Comparison of ENCODE assay signal across 24 mouse cellular contexts in the genomic region with DNA sequence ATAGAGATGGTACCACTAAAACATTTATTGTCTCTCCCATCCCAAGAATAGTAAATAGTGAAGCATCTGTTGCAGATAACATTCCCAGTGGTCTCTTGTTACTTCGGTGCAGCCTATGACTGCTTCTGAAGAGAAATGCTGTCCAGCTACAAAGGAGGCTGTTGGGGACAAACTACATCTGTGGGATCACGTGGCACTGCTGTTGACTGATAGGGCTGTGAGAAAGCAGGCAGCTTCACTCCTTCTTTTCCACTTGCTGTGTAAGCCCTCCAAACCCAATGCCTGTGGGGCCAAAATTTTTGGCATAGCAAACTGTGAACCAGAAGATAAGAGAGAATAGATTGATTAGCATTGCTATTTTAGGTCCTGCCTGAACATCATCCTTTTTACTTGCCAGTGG. TPM values are rescaled to one million over a fixed set of nuclear protein-coding genes. Genes with fewer than 3 reads are reported as not detected.
DNase-seq lines count a peak whose midpoint lies in the region; ATAC-seq lines count a peak whose summit lies in the region.
"Had no signal": no experiment of that assay in that cellular context is flagged by ENCODE, and none has a peak within 500 bp of the region (broad histone marks: within the 10 kb centered on the region; RNA-seq: fewer than 3 reads in every experiment).

No protein-coding gene starts in this region.

- intact Hi-C loops in heart, postnatal 10 days (cut with DNase I) = no loop called here

- ATAC-seq in intestine, embryonic 16.5 days = 0 out of 2 replicates have a peak, but pooled peaks have one; percentile 50
- no peak for ATAC-seq in intestine, embryonic 15.5 days
- peak; percentile 68; the same call in 1 of the 2 replicates for ATAC-seq in heart, embryonic 11.5 days (replicated peaks; ENCODE audit: insufficient number of reproducible peaks, low FRiP score, low TSS enrichment)
- no peak for ATAC-seq in hindbrain, embryonic 13.5 days (ENCODE audit: low FRiP score)
- ATAC-seq: activated CD4-positive, CD25-positive, alpha-beta regulatory T cell, adult 4 months; midbrain, embryonic 15.5 days; Patski had no signal

- no peaks in the 10 kb centered on the region for H3K4me1 ChIP-seq in intestine, embryonic 16.5 days (ENCODE audit: control insufficient read depth, insufficient read depth, low read length)
- no peaks in the 10 kb centered on the region for H3K4me1 ChIP-seq in intestine, embryonic 15.5 days (replicated peaks)
- peaks cover 48% of the 10 kb centered on the region for H3K4me1 ChIP-seq in heart, embryonic 11.5 days (ENCODE audit: control insufficient read depth, insufficient read depth, low read length)
- H3K4me1 ChIP-seq in embryonic facial prominence, embryonic 10.5 days = peaks cover 6% of the 10 kb centered on the region
- H3K4me1 ChIP-seq in hindbrain, embryonic 10.5 days (replicated peaks) = peaks cover 12% of the 10 kb centered on the region
- peaks cover 14% of the 10 kb centered on the region for H3K4me1 ChIP-seq in hindbrain, embryonic 13.5 days (replicated peaks)

- no peak overlapping the region for H3K4me3 ChIP-seq in intestine, embryonic 16.5 days (ENCODE audit: low read length)
- no peak overlapping the region for H3K4me3 ChIP-seq in intestine, embryonic 15.5 days (replicated peaks)
- H3K4me3 ChIP-seq in heart, embryonic 11.5 days (ENCODE audit: low read depth, low read length) = no peak overlapping the region
- H3K4me3 ChIP-seq in embryonic facial prominence, embryonic 10.5 days = no peak overlapping the region
- no peak overlapping the region for H3K4me3 ChIP-seq in hindbrain, embryonic 10.5 days
- no peak overlapping the region for H3K4me3 ChIP-seq in hindbrain, embryonic 13.5 days
- H3K4me3 ChIP-seq: forebrain, embryonic 12.5 days; midbrain, embryonic 15.5 days had no signal

- no peak overlapping the region for H3K27ac ChIP-seq in intestine, embryonic 16.5 days (ENCODE audit: low read length)
- H3K27ac ChIP-seq in intestine, embryonic 15.5 days = no peak overlapping the region
- H3K27ac ChIP-seq in heart, embryonic 11.5 days (ENCODE audit: low read depth, low read length) = peak overlapping the region; percentile 62; the same call in 1 of the 2 replicates
- H3K27ac ChIP-seq in embryonic facial prominence, embryonic 10.5 days (replicated peaks) = no peak overlapping the region
- no peak overlapping the region for H3K27ac ChIP-seq in hindbrain, embryonic 10.5 days
- no peak overlapping the region for H3K27ac ChIP-seq in hindbrain, embryonic 13.5 days
- H3K27ac ChIP-seq: forebrain, embryonic 12.5 days; macrophage; midbrain, embryonic 15.5 days had no signal

- peaks cover 9% of the 10 kb centered on the region for H3K36me3 ChIP-seq in intestine, embryonic 16.5 days (ENCODE audit: control insufficient read depth, insufficient read depth, low read length)
- peaks cover 16% of the 10 kb centered on the region for H3K36me3 ChIP-seq in intestine, embryonic 15.5 days
- H3K36me3 ChIP-seq in heart, embryonic 11.5 days (ENCODE audit: control insufficient read depth, insufficient read depth, low read length) = peaks cover 9% of the 10 kb centered on the region; the same call in 1 of the 2 replicates
- H3K36me3 ChIP-seq in embryonic facial prominence, embryonic 10.5 days (replicated peaks) = peaks cover 28% of the 10 kb centered on the region
- peaks cover 28% of the 10 kb centered on the region for H3K36me3 ChIP-seq in hindbrain, embryonic 10.5 days
- H3K36me3 ChIP-seq in hindbrain, embryonic 13.5 days = peaks cover 28% of the 10 kb centered on the region

- no peak overlapping the region for H3K4me2 ChIP-seq in intestine, embryonic 16.5 days (ENCODE audit: low read depth, low read length)
- H3K4me2 ChIP-seq in intestine, embryonic 15.5 days (replicated peaks) = no peak overlapping the region
- no peak overlapping the region for H3K4me2 ChIP-seq in heart, embryonic 11.5 days
- H3K4me2 ChIP-seq in hindbrain, embryonic 13.5 days = no peak overlapping the region
- H3K4me2 ChIP-seq: forebrain, embryonic 12.5 days; liver, embryonic 11.5 days; midbrain, embryonic 15.5 days had no signal

- no peak overlapping the region for H3K9ac ChIP-seq in intestine, embryonic 16.5 days (ENCODE audit: low read depth, low read length)
- no peak overlapping the region for H3K9ac ChIP-seq in intestine, embryonic 15.5 days
- H3K9ac ChIP-seq in heart, embryonic 11.5 days (ENCODE audit: low read depth, low read length) = no peak overlapping the region
- no peak overlapping the region for H3K9ac ChIP-seq in hindbrain, embryonic 13.5 days
- H3K9ac ChIP-seq: forebrain, embryonic 12.5 days; midbrain, embryonic 15.5 days had no signal

- H3K27me3 ChIP-seq in intestine, embryonic 16.5 days (replicated peaks; ENCODE audit: control insufficient read depth, insufficient read depth, low read length) = no peaks in the 10 kb centered on the region
- H3K27me3 ChIP-seq in intestine, embryonic 15.5 days (replicated peaks) = no peaks in the 10 kb centered on the region
- no peaks in the 10 kb centered on the region for H3K27me3 ChIP-seq in heart, embryonic 11.5 days (ENCODE audit: control insufficient read depth, insufficient read depth, low read length)
- H3K27me3 ChIP-seq in embryonic facial prominence, embryonic 10.5 days (replicated peaks; ENCODE audit: low read depth, poor library complexity, severe bottlenecking) = peaks cover 38% of the 10 kb centered on the region
- peaks cover 93% of the 10 kb centered on the region for H3K27me3 ChIP-seq in hindbrain, embryonic 10.5 days (ENCODE audit: insufficient read depth, poor library complexity, severe bottlenecking)
- peaks cover 82% of the 10 kb centered on the region for H3K27me3 ChIP-seq in hindbrain, embryonic 13.5 days
- H3K27me3 ChIP-seq: Patski had no signal

- no peaks in the 10 kb centered on the region for H3K9me3 ChIP-seq in intestine, embryonic 16.5 days (ENCODE audit: control insufficient read depth, low read length)
- H3K9me3 ChIP-seq in intestine, embryonic 15.5 days = no peaks in the 10 kb centered on the region
- no peaks in the 10 kb centered on the region for H3K9me3 ChIP-seq in heart, embryonic 11.5 days (replicated peaks; ENCODE audit: control insufficient read depth, low read length)
- H3K9me3 ChIP-seq in embryonic facial prominence, embryonic 10.5 days = no peaks in the 10 kb centered on the region
- H3K9me3 ChIP-seq in hindbrain, embryonic 10.5 days = no peaks in the 10 kb centered on the region
- H3K9me3 ChIP-seq in hindbrain, embryonic 13.5 days = no peaks in the 10 kb centered on the region
- H3K9me3 ChIP-seq: forebrain, embryonic 12.5 days; midbrain, embryonic 15.5 days had no signal

- peak; percentile 56 to 58 for DNase-seq in heart, postnatal 10 days
- peak; percentile 64 for DNase-seq in lung, postnatal 36 days
- DNase-seq in embryonic facial prominence, embryonic 10.5 days (ENCODE audit: low spot score) = no peak
- DNase-seq in hindbrain, embryonic 10.5 days (ENCODE audit: low spot score) = no peak
- DNase-seq: adrenal gland, postnatal 36 days; B cell, adult 2 months; cerebellum, adult 9-10 months; kidney, adult 8-10 months; kidney, postnatal 4 days; layer of hippocampus, postnatal 36 days; right cerebral cortex, adult 18-20 months; thymus, postnatal 36 days had no signal

- 43% methylated on average over 2 of the region's 2 CpGs for WGBS in intestine, embryonic 16.5 days
- WGBS in intestine, embryonic 15.5 days = 26% methylated on average over 2 of the region's 2 CpGs
- 11% methylated on average over 2 of the region's 2 CpGs for WGBS in heart, embryonic 11.5 days (ENCODE audit: insufficient replicate concordance)
- WGBS in embryonic facial prominence, embryonic 10.5 days = 68% methylated on average over 2 of the region's 2 CpGs
- WGBS in hindbrain, embryonic 10.5 days = 59% methylated on average over 2 of the region's 2 CpGs
- WGBS in hindbrain, embryonic 13.5 days = 67% methylated on average over 2 of the region's 2 CpGs

RNA-seq across cellular contexts. Expression of a gene that starts 17.4 kb away (rescaled TPM):
- polyA plus RNA-seq in intestine, embryonic 16.5 days (2015; fragmentation: Nextera tagmentation; extraction: Ambion mirVana) = 1.1 and 2.1 TPM in 2 replicates
- 0.53 and 0.94 TPM in 2 replicates for polyA plus RNA-seq in intestine, embryonic 15.5 days (2015; fragmentation: Nextera tagmentation; extraction: Ambion mirVana)
- polyA plus RNA-seq in heart, embryonic 11.5 days (2014; fragmentation: Nextera tagmentation; extraction: Ambion mirVana) = 1,436 and 1,472 TPM in 2 replicates
- total RNA-seq in heart, postnatal 10 days (2021) = 1,000 to 10,000 TPM; 1,601 to 1,720 TPM
- polyA plus RNA-seq in embryonic facial prominence, embryonic 10.5 days (2016; fragmentation: Nextera tagmentation; extraction: Ambion mirVana) = 0.57 and 1.1 TPM in 2 replicates
- 0.44 TPM in 1 of 2 replicates, not detected in the other for polyA plus RNA-seq in hindbrain, embryonic 10.5 days (2016; fragmentation: Nextera tagmentation; extraction: Ambion mirVana)
- 1.4 and 2.2 TPM in 2 replicates for polyA plus RNA-seq in hindbrain, embryonic 13.5 days (2015; fragmentation: Nextera tagmentation; extraction: Ambion mirVana)
- total RNA-seq: adrenal gland, postnatal 36 days; layer of hippocampus, postnatal 36 days; left cerebral cortex, postnatal 36 days had no signal
- polyA plus RNA-seq: activated CD4-positive, CD25-positive, alpha-beta regulatory T cell, adult 4 months; macrophage; Patski; small intestine, adult 2 months had no signal

RNA-seq across cellular contexts. Expression of a gene that starts 41.6 kb away (rescaled TPM):
- 41.1 and 42.5 TPM in 2 replicates for polyA plus RNA-seq in intestine, embryonic 16.5 days (2015; fragmentation: Nextera tagmentation; extraction: Ambion mirVana)
- 39.5 and 41.5 TPM in 2 replicates for polyA plus RNA-seq in intestine, embryonic 15.5 days (2015; fragmentation: Nextera tagmentation; extraction: Ambion mirVana)
- 36.1 and 41.8 TPM in 2 replicates for polyA plus RNA-seq in heart, embryonic 11.5 days (2014; fragmentation: Nextera tagmentation; extraction: Ambion mirVana)
- 10 to 100 TPM; 13.9 to 16.5 TPM for total RNA-seq in heart, postnatal 10 days (2021)
- 30.5 and 32.1 TPM in 2 replicates for polyA plus RNA-seq in embryonic facial prominence, embryonic 10.5 days (2016; fragmentation: Nextera tagmentation; extraction: Ambion mirVana)
- 32.1 and 35.2 TPM in 2 replicates for polyA plus RNA-seq in hindbrain, embryonic 10.5 days (2016; fragmentation: Nextera tagmentation; extraction: Ambion mirVana)
- 38.6 and 42.4 TPM in 2 replicates for polyA plus RNA-seq in hindbrain, embryonic 13.5 days (2015; fragmentation: Nextera tagmentation; extraction: Ambion mirVana)

RNA-seq across cellular contexts. Expression of a gene that starts 51.0 kb away (rescaled TPM):
- 21.9 and 24.2 TPM in 2 replicates for polyA plus RNA-seq in intestine, embryonic 16.5 days (2015; fragmentation: Nextera tagmentation; extraction: Ambion mirVana)
- polyA plus RNA-seq in intestine, embryonic 15.5 days (2015; fragmentation: Nextera tagmentation; extraction: Ambion mirVana) = 22.3 and 23.5 TPM in 2 replicates
- 20.7 and 22.7 TPM in 2 replicates for polyA plus RNA-seq in heart, embryonic 11.5 days (2014; fragmentation: Nextera tagmentation; extraction: Ambion mirVana)
- 1 to 10 TPM; 4.7 to 4.8 TPM for total RNA-seq in heart, postnatal 10 days (2021)
- 15.7 and 16.8 TPM in 2 replicates for polyA plus RNA-seq in embryonic facial prominence, embryonic 10.5 days (2016; fragmentation: Nextera tagmentation; extraction: Ambion mirVana)
- polyA plus RNA-seq in hindbrain, embryonic 10.5 days (2016; fragmentation: Nextera tagmentation; extraction: Ambion mirVana) = 15.7 and 17.4 TPM in 2 replicates
- polyA plus RNA-seq in hindbrain, embryonic 13.5 days (2015; fragmentation: Nextera tagmentation; extraction: Ambion mirVana) = 3.4 and 4.0 TPM in 2 replicates

Comparison
In these comparisons a context has a peak if more than half of its experiments do, and no peak if none do; other contexts are left out.
1. ATAC-seq: peak in intestine, embryonic 16.5 days (single experiment) and heart, embryonic 11.5 days (single experiment); none in intestine, embryonic 15.5 days (single experiment) and hindbrain, embryonic 13.5 days (single experiment).
2. DNase-seq: peak in heart, postnatal 10 days (2 of 2) and lung, postnatal 36 days (single experiment); none in embryonic facial prominence, embryonic 10.5 days (single experiment) and hindbrain, embryonic 10.5 days (single experiment).
3. RNA of a gene that starts 17.4 kb away (polyA plus RNA-seq): 1,436 to 1,472 TPM in heart, embryonic 11.5 days; 1.1 to 2.1 TPM in intestine, embryonic 16.5 days, 1.4 to 2.2 TPM in hindbrain, embryonic 13.5 days, 0.53 to 0.94 TPM in intestine, embryonic 15.5 days, 0.57 to 1.1 TPM in embryonic facial prominence, embryonic 10.5 days and 0.44 TPM in hindbrain, embryonic 10.5 days; every median in the first group is over 100 times any median in the second.